Mouse (Mus musculus) heart, embryonic 14.5 days (tissue): Measurements from ENCODE around the gene Tmem54. TPM values are rescaled to one million over a fixed set of nuclear protein-coding genes. Genes with fewer than 3 reads are reported as not detected.

Source experiments
- ATAC-seq: fragments of 200-750 bp; cut with Nextera tagmentation; 2 replicates; pipeline ENCODE4 v1.8.0; 2017; ENCODE audit warnings: low read depth, moderate TSS enrichment; ENCODE audit not compliant: insufficient number of reproducible peaks, insufficient read depth, low FRiP score
- H3K27ac ChIP-seq, 2 experiments: fragments of 200-500 bp in 1 of 2; fragments of 300-500 bp in 1 of 2; sonication (generic) in 1 of 2; replicated peaks in 1 of 2; 2 replicates each; pipeline ENCODE4 v1.5.1; 2012 to 2014; ENCODE audit warnings: low read depth in 2 of 2, low read length in 2 of 2, control low read depth in 1 of 2, mild to moderate bottlenecking in 1 of 2, mixed read lengths in 1 of 2; ENCODE audit not compliant: control insufficient read depth in 1 of 2, insufficient read depth in 1 of 2
- H3K27me3 ChIP-seq: fragments of 300-500 bp; sonication (generic); 2 replicates; pipeline ENCODE4 v1.6.1; 2014; ENCODE audit warnings: mild to moderate bottlenecking, low read length, control low read depth; ENCODE audit not compliant: control insufficient read depth, insufficient read depth
- H3K36me3 ChIP-seq: fragments of 300-500 bp; sonication (generic); 2 replicates; pipeline ENCODE4 v1.6.1; 2014; ENCODE audit warnings: mild to moderate bottlenecking, control low read depth, low read length, mixed read lengths; ENCODE audit not compliant: control insufficient read depth, insufficient read depth
- H3K4me1 ChIP-seq, 2 experiments: fragments of 200-500 bp in 1 of 2; fragments of 300-500 bp in 1 of 2; sonication (generic) in 1 of 2; 2 replicates each; pipeline ENCODE4 v1.6.1; 2012 to 2014; ENCODE audit warnings: low read length in 2 of 2, control low read depth in 1 of 2, mixed read lengths in 1 of 2; ENCODE audit not compliant: control insufficient read depth in 2 of 2, insufficient read depth in 2 of 2
- H3K4me2 ChIP-seq: fragments of 300-500 bp; sonication (generic); 2 replicates; pipeline ENCODE4 v1.6.1; 2014; ENCODE audit warnings: mild to moderate bottlenecking, low read length
- H3K4me3 ChIP-seq, 2 experiments: fragments of 200-500 bp in 1 of 2; fragments of 300-500 bp in 1 of 2; sonication (generic) in 1 of 2; 2 replicates each; pipeline ENCODE4 v1.5.1; 2012 to 2014; ENCODE audit warnings: low read length in 2 of 2, mild to moderate bottlenecking in 2 of 2, control low read depth in 1 of 2, low read depth in 1 of 2, moderate library complexity in 1 of 2; ENCODE audit not compliant: control insufficient read depth in 1 of 2, insufficient read depth in 1 of 2
- H3K9ac ChIP-seq: fragments of 300-500 bp; sonication (generic); 2 replicates; pipeline ENCODE4 v1.6.1; 2014; ENCODE audit warnings: mild to moderate bottlenecking, low read length
- H3K9me3 ChIP-seq: fragments of 300-500 bp; sonication (generic); 2 replicates; pipeline ENCODE4 v1.6.1; 2016; ENCODE audit warnings: low read length, control low read depth; ENCODE audit not compliant: control insufficient read depth
- WGBS: fragments of 180-500 bp; shearing (Covaris S2); extraction: QIAGEN DNeasy Blood & Tissue Kit; methylation state at CpG from one replicate; pipeline ENCODE4 v1.1.7; 2014; 5-methylcytosine and 5-hydroxymethylcytosine counted together
- polyA plus RNA-seq: library from polyadenylated mRNA; unstranded; fragments of >200 nt; fragmentation: Nextera tagmentation; extraction: Ambion mirVana; gene quantifications from 2 replicates; pipeline ENCODE4 v1.2.1, GENCODE M21; 2014

Gene Tmem54
- polyA plus RNA-seq, 1 experiment from 2014 or later: not detected

DNA sequence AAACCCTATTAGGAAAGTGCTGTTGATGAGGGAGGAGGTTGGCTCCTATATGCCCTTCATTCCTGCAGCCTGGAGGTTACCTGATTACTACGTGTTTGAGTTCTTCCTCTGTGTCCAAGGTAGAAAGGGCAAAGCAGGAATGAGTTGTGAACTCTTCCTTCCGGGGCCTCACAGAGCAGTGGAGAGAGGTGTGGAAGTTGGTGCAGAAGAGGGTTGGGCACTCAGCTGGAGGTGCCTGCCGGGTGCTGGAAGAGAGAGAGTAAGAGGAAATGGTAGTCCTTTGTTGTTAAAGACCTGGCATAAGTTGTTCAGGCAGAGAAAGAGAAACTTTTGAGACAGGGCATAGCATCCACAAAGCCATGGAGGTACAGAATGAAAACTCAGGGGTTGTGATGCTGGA is 23.4 kb upstream of the Tmem54 start:
- H3K4me2 ChIP-seq: no peak overlapping the region
- H3K9ac ChIP-seq: no peak overlapping the region
- peaks cover 7% of the 10 kb centered on the region; the same call in 1 of the 2 replicates for H3K9me3 ChIP-seq
- H3K36me3 ChIP-seq: peaks cover 71% of the 10 kb centered on the region
- H3K27ac ChIP-seq: no peak overlapping the region
- WGBS: 77% methylated on average over 3 of the region's 3 CpGs
- no peak for ATAC-seq
- H3K27me3 ChIP-seq: no peaks in the 10 kb centered on the region
- H3K4me1 ChIP-seq: peaks cover 4 to 6% of the 10 kb centered on the region in 2 experiments; a peak in 1 of 4 replicates
- no peak overlapping the region for H3K4me3 ChIP-seq

DNA sequence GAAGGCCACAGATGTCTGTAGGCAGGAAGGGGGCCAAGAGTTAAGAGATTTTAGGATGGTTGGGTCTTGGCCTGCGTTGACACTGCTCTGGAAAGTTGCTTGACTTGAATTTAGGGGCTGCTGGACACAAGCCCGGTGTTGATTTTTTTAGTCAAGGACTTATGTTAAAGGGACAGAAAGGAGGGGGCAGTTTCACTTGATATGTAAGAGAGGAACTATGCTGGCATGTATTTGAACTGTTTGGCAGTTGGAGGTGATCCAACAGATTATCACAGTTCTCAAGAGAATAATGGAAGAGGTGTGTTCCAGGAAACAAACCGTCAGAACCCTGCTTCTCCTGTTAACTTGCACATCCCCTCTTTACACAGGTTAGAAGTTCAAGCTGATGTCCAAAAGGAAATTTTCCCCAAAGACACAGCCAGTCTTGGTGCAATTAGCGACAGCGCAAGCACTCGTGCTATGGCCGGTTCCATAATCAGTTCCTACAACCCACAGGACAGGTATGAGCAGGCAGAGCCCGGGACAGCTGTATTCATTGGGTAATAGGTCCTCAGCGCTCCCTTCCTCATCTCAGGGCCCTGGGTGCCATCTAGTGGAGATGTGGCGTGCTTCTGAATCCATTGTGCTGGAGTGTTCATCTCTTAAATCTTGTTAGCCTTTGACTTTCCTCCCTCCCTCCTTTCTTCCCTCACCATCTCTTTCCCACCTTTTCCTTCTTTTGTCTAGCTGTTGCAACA is 22.8 kb upstream of the Tmem54 start:
- H3K27ac ChIP-seq: no peak overlapping the region
- H3K4me1 ChIP-seq: peaks cover 4 to 6% of the 10 kb centered on the region in 2 experiments; a peak in 1 of 4 replicates
- H3K4me2 ChIP-seq: no peak overlapping the region
- no peak overlapping the region for H3K4me3 ChIP-seq
- peaks cover 66% of the 10 kb centered on the region for H3K36me3 ChIP-seq
- 42% methylated on average over 10 of the region's 10 CpGs for WGBS
- peaks cover 7% of the 10 kb centered on the region; the same call in 1 of the 2 replicates for H3K9me3 ChIP-seq
- ATAC-seq: no peak
- H3K27me3 ChIP-seq: no peaks in the 10 kb centered on the region
- no peak overlapping the region for H3K9ac ChIP-seq

DNA sequence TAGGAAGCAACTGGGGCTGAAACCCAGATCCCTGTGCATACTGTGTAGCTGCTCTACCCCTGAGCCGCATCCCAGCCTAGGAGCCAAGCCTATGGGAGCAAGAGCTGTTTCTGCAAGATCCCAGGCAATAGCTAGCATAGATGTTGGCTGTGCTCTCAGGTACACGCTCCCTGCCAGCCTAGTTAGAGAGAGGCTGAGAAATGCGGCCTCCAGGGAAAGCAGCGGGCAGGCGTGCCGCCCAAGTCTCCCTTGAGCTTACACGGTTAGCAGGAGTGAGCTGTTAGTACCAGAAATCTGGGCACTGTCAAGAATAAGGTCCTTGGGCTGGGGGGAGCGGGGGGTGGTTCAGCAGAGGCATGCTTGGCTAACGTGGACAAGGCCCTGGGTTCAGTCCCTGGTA is 20.5 kb upstream of the Tmem54 start:
- Histone ChIP-seq H3K27me3 (no peaks in the 10 kb centered on the region), H3K4me2 (no peak overlapping the region), H3K4me1 (peaks cover 4 to 6% of the 10 kb centered on the region in 2 experiments; a peak in 1 of 4 replicates), H3K4me3 (no peak overlapping the region), H3K36me3 (peaks cover 43% of the 10 kb centered on the region), H3K9ac (no peak overlapping the region), H3K9me3 (no peaks in the 10 kb centered on the region), H3K27ac (no peak overlapping the region)
- ATAC-seq: no peak
- 87% methylated on average over 9 of the region's 9 CpGs for WGBS

DNA sequence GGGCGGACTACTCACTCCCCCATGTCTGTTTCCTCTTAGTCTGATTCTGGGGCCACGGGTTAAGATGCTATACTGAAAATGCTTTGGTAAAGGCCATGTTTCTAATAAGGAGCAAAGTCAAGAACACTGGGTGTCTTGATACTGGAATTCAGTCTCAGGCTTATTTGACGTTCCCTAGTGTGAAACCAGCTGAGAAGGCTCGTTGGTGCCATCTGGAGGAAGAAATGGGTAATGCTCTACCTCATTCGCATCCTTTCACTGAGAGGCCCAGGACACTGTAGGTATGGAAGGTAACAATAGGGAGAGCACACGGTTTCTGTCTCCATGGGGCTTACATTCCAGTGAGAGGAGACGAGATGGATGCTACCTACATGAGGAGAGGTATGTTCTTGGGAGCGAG is 19.3 kb upstream of the Tmem54 start:
- Histone ChIP-seq H3K4me3 (no peak overlapping the region), H3K9me3 (no peaks in the 10 kb centered on the region), H3K9ac (no peak overlapping the region), H3K27ac (no peak overlapping the region), H3K36me3 (peaks cover 31% of the 10 kb centered on the region), H3K4me2 (no peak overlapping the region), H3K4me1 (peaks cover 4 to 6% of the 10 kb centered on the region in 2 experiments; a peak in 1 of 4 replicates), H3K27me3 (no peaks in the 10 kb centered on the region)
- no peak for ATAC-seq
- WGBS: 25% methylated on average over 8 of the region's 8 CpGs

DNA sequence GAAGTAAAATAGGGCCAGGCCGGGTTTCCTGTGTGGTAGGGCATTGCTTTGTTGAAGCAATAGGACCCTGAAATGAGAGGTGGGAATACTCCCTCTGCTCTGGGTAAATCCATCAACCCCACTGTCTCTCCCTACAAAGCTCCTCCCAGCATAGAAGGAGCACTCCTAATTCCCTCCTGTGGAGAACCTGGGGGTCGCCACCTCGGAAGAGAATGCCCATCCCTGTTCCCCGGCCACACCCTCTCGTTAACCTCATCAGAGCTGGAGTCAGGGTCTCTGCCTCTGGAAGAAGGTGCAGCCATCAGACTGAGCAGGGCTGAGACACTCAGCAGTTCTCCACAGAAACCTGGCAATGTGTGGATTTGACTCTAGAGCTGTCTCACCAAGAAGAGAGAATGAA is 17.5 kb upstream of the Tmem54 start:
- Histone ChIP-seq H3K4me2 (no peak overlapping the region), H3K4me3 (no peak overlapping the region)

DNA sequence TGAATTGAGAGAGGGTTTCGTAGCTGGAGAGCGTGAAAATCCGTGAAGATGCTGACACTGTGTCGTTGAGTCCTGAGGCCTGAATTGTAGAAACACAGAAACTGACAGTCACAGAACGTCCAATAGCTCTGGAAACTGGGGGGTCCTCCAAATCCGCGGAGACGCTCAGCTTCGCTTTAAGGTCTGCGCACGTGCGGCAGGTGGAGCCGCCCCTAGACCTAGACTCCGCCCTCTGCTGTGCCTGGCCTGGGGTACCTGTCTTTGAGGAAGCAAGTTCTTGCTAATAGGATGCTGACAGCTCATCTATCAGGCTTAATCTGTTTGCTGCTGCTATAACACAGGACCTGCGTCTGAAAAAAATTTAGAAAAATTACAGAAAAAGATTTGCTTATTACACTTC is 10.1 kb upstream of the Tmem54 start:
- ATAC-seq: no peak
- Histone ChIP-seq H3K9ac (no peak overlapping the region), H3K9me3 (no peaks in the 10 kb centered on the region), H3K4me2 (no peak overlapping the region), H3K27me3 (peaks cover 18% of the 10 kb centered on the region), H3K4me3 (no peak overlapping the region), H3K27ac (no peak overlapping the region), H3K36me3 (no peaks in the 10 kb centered on the region), H3K4me1 (no peaks in the 10 kb centered on the region)
- 27% methylated on average over 15 of the region's 15 CpGs for WGBS

More for the DNA sequence above, 17.5 kb upstream of the Tmem54 start:
- H3K4me1 ChIP-seq: no peaks in the 10 kb centered on the region
- 43% methylated on average over 5 of the region's 5 CpGs for WGBS
- H3K27me3 ChIP-seq: no peaks in the 10 kb centered on the region
- no peaks in the 10 kb centered on the region for H3K9me3 ChIP-seq
- no peak overlapping the region for H3K27ac ChIP-seq
- no peak overlapping the region for H3K9ac ChIP-seq
- H3K36me3 ChIP-seq: peaks cover 25% of the 10 kb centered on the region
- ATAC-seq: no peak

DNA sequence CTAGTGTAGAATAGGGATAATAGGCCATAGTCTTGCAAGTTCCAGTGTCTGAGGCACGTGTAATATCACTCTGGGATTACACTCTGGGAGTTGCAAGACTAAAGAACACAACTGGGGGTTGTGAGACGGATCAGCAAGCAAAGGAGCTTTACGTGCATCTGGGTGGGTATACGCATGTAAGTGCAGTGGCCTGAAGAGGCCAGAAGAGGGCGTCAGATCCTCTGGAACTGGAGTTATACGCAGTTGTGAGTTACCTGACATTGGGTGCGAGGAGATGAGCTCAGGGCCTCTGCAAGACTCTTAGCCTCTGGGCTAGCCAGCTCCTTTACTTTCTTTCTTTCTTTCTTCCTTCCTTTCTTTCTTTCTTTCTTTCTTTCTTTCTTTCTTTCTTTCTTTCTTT is 8.3 kb upstream of the Tmem54 start:
- Histone ChIP-seq H3K36me3 (no peaks in the 10 kb centered on the region), H3K4me1 (no peaks in the 10 kb centered on the region), H3K4me2 (no peak overlapping the region), H3K27ac (no peak overlapping the region), H3K9ac (no peak overlapping the region), H3K4me3 (no peak overlapping the region), H3K27me3 (peaks cover 24% of the 10 kb centered on the region), H3K9me3 (no peaks in the 10 kb centered on the region)
- ATAC-seq: no peak
- 71% methylated on average over 7 of the region's 7 CpGs for WGBS
